Mouse (Mus musculus): Measurements from ENCODE around the gene Cyth1. TPM values are rescaled to one million over a fixed set of nuclear protein-coding genes. Genes with fewer than 3 reads are reported as not detected.

The Cyth1 gene
- total and polyA plus RNA-seq, 3 experiments: 13.2 to 13.6 TPM; not detected in 1

GRCm38 (mm10) chr11:118172768-118173167, 75.6 kb downstream of the Cyth1 start:
- DNase-seq (ENCODE audit: low read depth, low spot score): no peak
- H3K9me3 ChIP-seq (replicated peaks; ENCODE audit: insufficient read depth, low read length): no peaks in the 10 kb centered on the region
- H3K27me3 ChIP-seq (ENCODE audit: control insufficient read depth in 1 of 2, insufficient read depth in 2 of 2, low read length in 2 of 2): no peaks in the 10 kb centered on the region

DNA sequence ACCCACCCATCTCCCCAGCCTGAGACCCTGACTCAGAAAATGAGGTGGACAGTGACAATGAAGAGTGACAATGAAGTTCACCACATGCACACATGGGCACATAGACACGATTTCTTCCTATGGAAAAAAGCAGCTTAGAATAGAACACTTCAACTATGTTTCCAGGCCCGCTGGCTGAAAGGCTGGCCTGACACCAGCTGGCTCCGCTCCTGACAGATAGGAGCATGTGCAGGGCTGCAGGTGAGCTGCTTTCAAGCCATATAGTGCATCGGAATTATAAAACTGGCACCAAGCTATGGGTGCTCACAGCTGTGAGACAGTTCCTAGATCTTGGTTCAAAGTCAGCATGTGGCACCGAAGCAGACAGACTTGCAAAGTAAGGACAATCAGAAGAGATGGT, 78.1 kb downstream of the Cyth1 start:
- Histone ChIP-seq H3K27me3 (ENCODE audit: control insufficient read depth in 1 of 2, insufficient read depth in 2 of 2, low read length in 2 of 2) (no peaks in the 10 kb centered on the region), H3K27ac (ENCODE audit: control insufficient read depth, low read depth, low read length) (no peak overlapping the region), H3K4me1 (ENCODE audit: control insufficient read depth in 1 of 2, insufficient read depth in 2 of 2, low read length in 2 of 2) (no peaks in the 10 kb centered on the region), H3K9me3 (replicated peaks; ENCODE audit: insufficient read depth, low read length) (no peaks in the 10 kb centered on the region), H3K4me3 (ENCODE audit: control insufficient read depth in 1 of 2, insufficient read depth in 1 of 2, low read depth in 2 of 2, low read length in 2 of 2) (no peak overlapping the region), H3K9ac (ENCODE audit: control insufficient read depth, low read depth, low read length, poor library complexity, severe bottlenecking) (no peak overlapping the region), H3K79me2 (ENCODE audit: control insufficient read depth, insufficient read depth, low read length, poor library complexity) (no peaks in the 10 kb centered on the region), H3K36me3 (ENCODE audit: control insufficient read depth in 1 of 2, insufficient read depth in 2 of 2, low read length in 2 of 2) (no peaks in the 10 kb centered on the region)
- no peak for DNase-seq (ENCODE audit: low read depth, low spot score)
- no peak for TF ChIP-seq SMC3 (IDR thresholded peaks at IDR 0.05; ENCODE audit: low read depth, low read length)
- no peak for TF ChIP-seq NELFE (IDR thresholded peaks at IDR 0.05; ENCODE audit: low read depth, low read length)
- TF ChIP-seq ETS1 (IDR thresholded peaks at IDR 0.05; ENCODE audit: low read depth, low read length): no peak
- TF ChIP-seq TCF12 (IDR thresholded peaks at IDR 0.05; ENCODE audit: low read depth, low read length): no peak
- TF ChIP-seq HCFC1 (IDR thresholded peaks at IDR 0.05; ENCODE audit: low read depth, low read length): no peak
- TF ChIP-seq JUND (IDR thresholded peaks at IDR 0.05; ENCODE audit: low read depth, low read length): no peak
- TF ChIP-seq POLR2AphosphoS2 (IDR thresholded peaks at IDR 0.05; ENCODE audit: low read length): no peak
- no peak for TF ChIP-seq CHD1 (IDR thresholded peaks at IDR 0.05; ENCODE audit: low read depth, low read length)
- TF ChIP-seq GATA1 (IDR thresholded peaks at IDR 0.05; ENCODE audit: low read depth, low read length): no peak
- TF ChIP-seq KAT2A (conservative IDR thresholded peaks at IDR 0.05; ENCODE audit: low read depth, low read length): no peak
- no peak for TF ChIP-seq CTCF (IDR thresholded peaks at IDR 0.05 in 2 of 3, conservative IDR thresholded peaks at IDR 0.05 in 1 of 3; ENCODE audit: control insufficient read depth in 1 of 3, insufficient read depth in 1 of 3, low read depth in 2 of 3, low read length in 3 of 3, poor library complexity in 1 of 3, severe bottlenecking in 1 of 3)
- TF ChIP-seq GABPA (IDR thresholded peaks at IDR 0.05; ENCODE audit: low read depth, low read length): no peak
- no peak for TF ChIP-seq TAL1 (IDR thresholded peaks at IDR 0.05; ENCODE audit: low read length)
- TF ChIP-seq ZMIZ1 (IDR thresholded peaks at IDR 0.05; ENCODE audit: low read depth, low read length): no peak
- no peak for TF ChIP-seq BHLHE40 (IDR thresholded peaks at IDR 0.05; ENCODE audit: borderline replicate concordance, low read depth, low read length)
- TF ChIP-seq MXI1 (IDR thresholded peaks at IDR 0.05; ENCODE audit: low read depth, low read length): no peak
- TF ChIP-seq EP300 (IDR thresholded peaks at IDR 0.05; ENCODE audit: low read depth in 1 of 2, low read length in 2 of 2): no peak
- TF ChIP-seq UBTF (IDR thresholded peaks at IDR 0.05; ENCODE audit: borderline replicate concordance, insufficient read depth, low read depth, low read length): no peak
- TF ChIP-seq TBP (IDR thresholded peaks at IDR 0.05; ENCODE audit: low read depth, low read length): no peak

More at GRCm38 (mm10) chr11:118172768-118173167, 75.6 kb downstream of the Cyth1 start:
- H3K27ac ChIP-seq (ENCODE audit: control insufficient read depth, low read depth, low read length): no peak overlapping the region
- no peaks in the 10 kb centered on the region for H3K79me2 ChIP-seq (ENCODE audit: control insufficient read depth, insufficient read depth, low read length, poor library complexity)
- H3K4me3 ChIP-seq (ENCODE audit: control insufficient read depth in 1 of 2, insufficient read depth in 1 of 2, low read depth in 2 of 2, low read length in 2 of 2): no peak overlapping the region
- H3K9ac ChIP-seq (ENCODE audit: control insufficient read depth, low read depth, low read length, poor library complexity, severe bottlenecking): no peak overlapping the region
- H3K4me1 ChIP-seq (ENCODE audit: control insufficient read depth in 1 of 2, insufficient read depth in 2 of 2, low read length in 2 of 2): no peaks in the 10 kb centered on the region
- no peaks in the 10 kb centered on the region for H3K36me3 ChIP-seq (ENCODE audit: control insufficient read depth in 1 of 2, insufficient read depth in 2 of 2, low read length in 2 of 2)
- TF ChIP-seq TBP (IDR thresholded peaks at IDR 0.05; ENCODE audit: low read depth, low read length) (no peak), NRF1 (IDR thresholded peaks at IDR 0.05; ENCODE audit: insufficient read depth, low read depth, low read length, poor library complexity, severe bottlenecking) (no peak)

Measured in MEL (cell line).